Mouse (Mus musculus) heart, postnatal 10 days (tissue): ENCODE results near the gene Plrg1. TPM values are rescaled to one million over a fixed set of nuclear protein-coding genes. Genes with fewer than 3 reads are reported as not detected.

ENCODE experiments used
- total RNA-seq, 2 experiments: library from RNA; stranded (reverse); gene quantifications; 2 replicates each; pipeline ENCODE4 v1.2.3; 2021

Gene Plrg1
- total RNA-seq, 2 experiments from 2014 or later, result 32.2 to 32.6 TPM

Other genes starting within 250 kb of the Plrg1 start
- under 1 TPM; 0.40 to 0.84 TPM for gene Rbm46, start 179.0 kb upstream of the Plrg1 start, total RNA-seq
- gene Lrat, start 151.5 kb upstream of the Plrg1 start, total RNA-seq, result under 1 TPM; 0.10 TPM
- gene Fgg, start 47.8 kb upstream of the Plrg1 start, total RNA-seq, result not detected
- under 1 TPM in 1 of 2 experiments, not detected in 1; 0.12 TPM for gene Fga, start 29.4 kb upstream of the Plrg1 start, total RNA-seq
- gene Fgb, start 5.7 kb upstream of the Plrg1 start, total RNA-seq, result under 1 TPM in 1 of 2 experiments, not detected in 1; 0.07 TPM
- 1 to 10 TPM; 1.3 to 1.4 TPM for gene Dchs2, start 72.4 kb downstream of the Plrg1 start, total RNA-seq